ENCODE assay signal across 13 mouse cellular contexts in the genomic region with DNA sequence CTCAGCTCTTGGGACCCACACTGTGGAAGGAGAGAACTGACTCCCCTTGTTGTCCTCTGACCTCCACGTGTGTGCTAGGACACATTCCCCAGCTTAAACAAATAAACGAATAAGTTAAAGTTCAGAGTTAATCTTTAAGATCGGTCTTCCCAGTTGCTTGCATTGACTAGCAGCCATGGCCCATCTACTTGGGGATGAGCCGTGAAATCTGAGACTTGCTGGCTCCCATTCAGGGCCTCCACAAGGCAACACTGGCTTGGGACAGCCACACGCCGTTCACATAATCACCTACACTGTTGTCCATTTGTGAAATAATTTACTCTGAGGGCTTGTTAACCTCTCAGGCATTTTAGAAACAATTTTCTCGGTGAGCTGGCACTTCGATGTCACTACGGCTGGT.
"Had no signal": no experiment of that assay in that cellular context is flagged by ENCODE, and none has a peak within 500 bp of the region (broad histone marks: within the 10 kb centered on the region; RNA-seq: fewer than 3 reads in every experiment).

No protein-coding gene starts in this region.

- H3K4me3 ChIP-seq: limb, embryonic 15.5 days; liver, embryonic 12.5 days; megakaryocyte, embryonic 14.5 days; midbrain, embryonic 12.5 days had no signal

- H3K36me3 ChIP-seq: limb, embryonic 15.5 days; liver, embryonic 12.5 days; midbrain, embryonic 12.5 days had no signal

- H3K4me1 ChIP-seq: limb, embryonic 15.5 days; midbrain, embryonic 12.5 days had no signal

- H3K27ac ChIP-seq: limb, embryonic 15.5 days; liver, embryonic 12.5 days; midbrain, embryonic 12.5 days; stomach, postnatal 0 days had no signal

- ATAC-seq: intestine, embryonic 16.5 days; liver, embryonic 12.5 days had no signal

- DNase-seq: layer of hippocampus, adult 9-11 months; layer of hippocampus, postnatal 36 days; lung, embryonic 14.5 days; lung, postnatal 10 days; lung, postnatal 4 days; right cerebral cortex, adult 18-20 months; thymus, postnatal 4 days had no signal

- H3K9me3 ChIP-seq: limb, embryonic 15.5 days; liver, embryonic 12.5 days; megakaryocyte, embryonic 14.5 days; midbrain, embryonic 12.5 days had no signal

- H3K9ac ChIP-seq: limb, embryonic 15.5 days; liver, embryonic 12.5 days; lung, embryonic 14.5 days; midbrain, embryonic 12.5 days had no signal

- H3K27me3 ChIP-seq: limb, embryonic 15.5 days; liver, embryonic 12.5 days; midbrain, embryonic 12.5 days had no signal

- H3K4me2 ChIP-seq: limb, embryonic 15.5 days; liver, embryonic 12.5 days; lung, embryonic 14.5 days; midbrain, embryonic 12.5 days had no signal
